Mouse (Mus musculus) cerebellum, adult 2 months (tissue): Measurements from ENCODE around the gene Tln2.

Source experiments
- CTCF ChIP-seq: fragments of 200-500 bp; IDR thresholded peaks from 2 replicates; pipeline ENCODE4 v1.5.1; 2011; ENCODE audit warnings: low read depth, mild to moderate bottlenecking, control low read depth, low read length, moderate library complexity, borderline replicate concordance; ENCODE audit not compliant: insufficient read depth
- POLR2A ChIP-seq: fragments of 200-500 bp; IDR thresholded peaks from 2 replicates; pipeline ENCODE4 v1.6.1; 2011; ENCODE audit warnings: low read length, control low read depth, borderline replicate concordance; ENCODE audit not compliant: insufficient read depth

DNA sequence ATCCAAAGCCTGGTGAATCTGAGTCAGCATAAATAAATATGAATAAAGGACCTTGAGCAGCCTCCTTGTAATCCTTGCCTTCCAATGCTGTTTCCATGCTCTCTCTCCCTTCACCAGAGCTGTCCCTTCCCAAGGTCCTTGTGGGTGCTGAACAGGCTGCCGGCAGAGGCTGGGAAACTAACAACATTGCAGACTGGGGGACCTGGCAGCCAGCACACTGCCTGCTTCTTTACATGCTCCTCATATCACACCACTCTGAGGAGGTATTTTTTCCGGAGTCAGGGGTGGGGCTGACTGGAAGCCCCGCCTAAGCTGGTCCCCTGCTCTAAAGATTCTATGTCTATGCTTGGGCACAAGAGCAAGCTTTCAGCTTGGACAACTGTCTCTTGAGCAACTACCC is 64.2 kb downstream of the Tln2 start:
- TF ChIP-seq POLR2A (no peak), CTCF (no peak)
